Mouse (Mus musculus) A20 (cell line): ENCODE data around the gene Atxn2.

ENCODE experiments used
- DNase-seq: peaks from one replicate; pipeline ENCODE4 v3.0.0-alpha.2; 2011; ENCODE audit warnings: low read depth, low spot score

Atxn2 gene

GRCm38 (mm10) chr5:121815867-121816380 lies 104.8 kb downstream of the Atxn2 start:
- no peak for DNase-seq

GRCm38 (mm10) chr5:121816611-121817010 lies 105.5 kb downstream of the Atxn2 start:
- no peak for DNase-seq

- no peak for DNase-seq
These were observed 106.4 kb downstream of the Atxn2 start for GRCm38 (mm10) chr5:121817551-121817950.

GRCm38 (mm10) chr5:121818401-121818800 lies 107.3 kb downstream of the Atxn2 start:
- no peak for DNase-seq

GRCm38 (mm10) chr5:121818862-121819261 lies 107.7 kb downstream of the Atxn2 start:
- no peak for DNase-seq

GRCm38 (mm10) chr5:121819559-121819958 lies 108.4 kb downstream of the Atxn2 start:
- no peak for DNase-seq

- no peak for DNase-seq
These were observed 109.0 kb downstream of the Atxn2 start for GRCm38 (mm10) chr5:121820161-121820560.

- no peak for DNase-seq
These were observed 109.5 kb downstream of the Atxn2 start for GRCm38 (mm10) chr5:121820657-121821056.

- no peak for DNase-seq
These were observed 110.0 kb downstream of the Atxn2 start for GRCm38 (mm10) chr5:121821116-121821515.

GRCm38 (mm10) chr5:121821552-121821951 lies 110.4 kb downstream of the Atxn2 start:
- no peak for DNase-seq

- DNase-seq, result no peak
These were observed 111.8 kb downstream of the Atxn2 start for GRCm38 (mm10) chr5:121822786-121823505.

GRCm38 (mm10) chr5:121823668-121824067 lies 112.5 kb downstream of the Atxn2 start:
- DNase-seq, result no peak

- DNase-seq, result no peak
These were observed 113.0 kb downstream of the Atxn2 start for GRCm38 (mm10) chr5:121824121-121824520.

- DNase-seq, result no peak
These were observed 114.5 kb downstream of the Atxn2 start for GRCm38 (mm10) chr5:121825606-121826005.

- DNase-seq, result no peak
These were observed 116.7 kb downstream of the Atxn2 start for GRCm38 (mm10) chr5:121827876-121828275.

GRCm38 (mm10) chr5:121828491-121829432 lies 117.6 kb downstream of the Atxn2 start:
- no peak for DNase-seq

GRCm38 (mm10) chr5:121831002-121831601 lies 120.0 kb downstream of the Atxn2 start:
- no peak for DNase-seq

GRCm38 (mm10) chr5:121832376-121833155 lies 121.4 kb downstream of the Atxn2 start:
- DNase-seq, result no peak

GRCm38 (mm10) chr5:121833159-121833558 lies 122.0 kb downstream of the Atxn2 start:
- DNase-seq, result no peak

GRCm38 (mm10) chr5:121833572-121834240 lies 122.6 kb downstream of the Atxn2 start:
- DNase-seq, result peak; percentile 86

GRCm38 (mm10) chr5:121834241-121834606 lies 123.1 kb downstream of the Atxn2 start:
- no peak for DNase-seq
